Mouse (Mus musculus) mesoderm, embryonic 11.5 days (tissue): ENCODE measurements around the gene Gpr146.
A peak's percentile ranks its signal among the peaks of the same experiment; 100 is the strongest.

Experiments
- DNase-seq: peaks from one replicate; pipeline ENCODE4 v3.0.0-alpha.2; 2012; ENCODE audit warnings: low read depth, low spot score

Gene Gpr146

DNA sequence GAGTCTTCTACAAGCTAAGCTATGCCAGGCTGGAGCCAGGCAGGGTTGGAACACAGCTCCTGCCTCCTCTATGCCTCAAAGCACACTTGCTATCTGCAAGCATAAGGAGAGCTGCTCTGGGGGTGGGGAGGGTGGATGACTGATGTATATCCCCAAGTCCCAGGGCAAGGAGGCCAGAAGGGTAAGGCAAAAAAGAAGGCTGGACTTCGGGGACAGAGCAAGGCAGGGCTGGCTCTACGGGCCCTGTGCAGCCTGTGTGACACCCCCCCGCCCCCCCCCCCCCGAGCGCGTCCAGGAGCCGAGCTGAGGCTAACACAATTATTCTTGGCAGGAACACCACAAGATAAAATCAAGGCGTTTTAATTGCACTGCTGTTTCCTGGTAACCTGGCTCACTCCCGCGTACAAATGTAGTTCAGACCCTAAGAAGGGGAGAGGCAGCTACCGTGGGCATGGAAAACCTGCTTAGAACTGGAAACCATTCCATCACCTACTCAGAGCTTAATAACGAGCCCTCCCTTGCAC lies 52.4 kb downstream of the Gpr146 start:
- DNase-seq: no peak

DNA sequence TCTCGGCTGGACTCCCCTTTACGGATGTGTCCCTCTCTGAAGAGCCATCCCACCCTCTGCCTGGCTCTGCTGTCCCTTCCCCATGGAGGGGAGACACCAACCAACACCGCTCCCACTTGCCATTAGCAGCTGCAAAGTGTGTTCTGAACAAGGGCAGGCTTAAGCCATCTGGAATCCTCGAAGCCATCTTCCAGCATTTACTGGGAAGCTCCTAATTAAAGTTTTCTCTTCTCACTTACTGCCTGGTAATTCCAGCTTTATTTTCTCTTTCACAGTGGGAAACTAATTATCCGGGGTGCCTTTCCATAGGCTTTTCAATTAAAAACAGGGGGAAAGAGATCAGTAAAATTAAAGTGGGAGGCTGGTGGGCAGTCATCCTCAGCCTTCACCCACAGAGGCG lies 54.8 kb downstream of the Gpr146 start:
- no peak for DNase-seq

DNA sequence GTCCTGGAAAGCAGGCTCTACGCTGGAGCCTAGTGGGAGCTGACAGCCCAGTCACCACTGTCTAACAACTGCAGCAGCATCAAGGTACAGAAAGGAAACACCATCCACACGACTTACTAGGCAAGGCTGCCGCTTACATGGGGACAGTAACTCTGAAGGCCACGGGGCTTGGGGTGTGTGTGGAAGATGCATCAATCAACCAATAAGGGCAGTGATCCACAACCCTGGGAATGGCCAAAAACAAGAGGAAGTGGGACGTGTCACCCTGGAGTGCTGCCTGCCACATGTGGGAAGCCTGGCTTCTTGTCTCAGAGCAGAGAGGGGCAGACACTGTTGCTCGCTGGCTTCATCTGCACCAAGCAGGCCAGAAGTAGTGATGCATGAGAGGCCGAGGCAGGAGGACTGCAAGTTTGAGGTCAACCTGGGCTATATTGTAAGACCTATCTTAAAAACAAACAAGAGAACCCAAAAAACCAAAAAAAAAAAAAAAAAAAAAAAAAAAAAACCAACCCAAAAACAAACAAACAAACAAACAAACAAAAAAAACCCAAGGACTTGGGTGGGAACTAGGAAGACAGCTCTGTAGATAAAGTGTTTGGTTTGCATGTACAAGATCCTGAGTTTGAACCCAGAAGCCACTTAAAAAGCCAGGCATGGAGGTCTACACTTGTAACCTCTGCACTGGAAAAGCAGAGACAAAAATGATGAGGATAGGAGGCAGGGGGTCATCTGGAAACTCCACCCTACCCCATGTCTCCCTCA lies 55.4 kb downstream of the Gpr146 start:
- no peak for DNase-seq

DNA sequence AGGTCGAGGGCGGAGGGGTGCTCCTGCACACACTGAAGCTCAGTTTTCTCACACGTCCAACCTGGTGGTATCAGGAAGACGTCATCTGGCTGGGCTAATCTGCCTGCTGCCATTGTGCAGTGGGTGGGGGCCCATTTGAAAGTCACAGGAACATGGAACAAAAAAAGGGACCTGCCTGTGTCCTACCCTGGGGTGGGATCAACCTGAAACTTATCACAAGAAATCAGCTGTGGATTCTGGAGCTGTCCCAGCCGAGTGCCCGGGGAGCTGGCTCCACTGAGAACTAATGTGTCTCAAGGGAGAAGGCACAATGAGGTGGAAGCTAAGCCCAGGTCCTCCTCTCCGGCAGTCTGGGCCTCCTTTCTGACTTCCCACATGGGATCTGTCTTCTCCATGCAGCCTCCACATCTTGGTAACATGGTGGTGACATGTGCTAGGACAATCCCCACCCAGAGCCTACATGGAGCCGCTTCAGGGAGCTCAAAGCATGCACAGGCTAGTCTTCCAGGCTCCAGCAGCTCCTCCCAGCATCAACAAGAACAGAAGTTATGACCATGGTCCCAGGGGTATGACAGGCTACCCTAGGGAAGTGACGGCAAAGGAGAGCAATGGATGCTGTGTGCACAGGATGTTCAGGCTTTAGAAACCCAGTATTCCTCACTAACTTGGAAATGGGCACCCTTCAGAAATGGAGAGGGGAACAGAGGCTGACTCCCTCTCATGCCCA lies 56.5 kb downstream of the Gpr146 start:
- no peak for DNase-seq

DNA sequence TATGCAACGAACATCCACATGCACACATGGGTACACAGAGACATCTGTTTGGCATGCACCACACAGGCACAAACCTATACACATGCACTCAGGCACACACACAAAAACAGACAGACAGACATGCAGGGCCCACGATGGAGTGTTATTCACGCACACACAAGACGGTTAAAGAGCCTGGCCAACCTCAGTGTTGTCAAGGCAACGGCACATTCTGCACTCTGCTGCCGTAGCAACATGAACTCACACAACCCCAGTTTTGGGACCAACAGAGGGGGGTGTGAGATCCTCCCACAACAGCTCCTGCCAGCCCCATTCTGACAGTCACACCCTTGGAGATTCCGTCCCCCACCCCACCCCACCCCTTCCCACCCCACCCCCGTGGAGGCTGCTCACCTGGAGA lies 57.4 kb downstream of the Gpr146 start:
- DNase-seq: peak; percentile 66

DNA sequence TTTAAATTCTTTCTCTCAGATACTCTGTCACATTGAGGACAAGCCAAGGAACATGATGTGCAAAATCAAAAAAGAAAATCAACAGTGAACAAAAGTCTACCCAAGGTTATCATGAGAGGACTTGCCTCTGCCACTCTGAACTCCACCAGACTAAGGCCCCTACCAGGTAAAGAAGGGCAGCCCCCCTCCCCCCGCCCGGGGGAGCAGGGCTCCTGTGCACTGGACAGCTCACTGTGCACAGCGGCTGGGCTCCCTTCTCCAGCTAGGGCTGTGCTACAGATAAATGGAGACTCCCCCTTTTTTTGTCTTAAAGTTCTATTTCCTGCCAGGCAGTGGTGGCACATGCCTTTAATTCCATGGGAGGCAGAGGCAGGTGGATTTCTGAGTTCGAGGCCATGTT lies 60.3 kb downstream of the Gpr146 start:
- DNase-seq: no peak

DNA sequence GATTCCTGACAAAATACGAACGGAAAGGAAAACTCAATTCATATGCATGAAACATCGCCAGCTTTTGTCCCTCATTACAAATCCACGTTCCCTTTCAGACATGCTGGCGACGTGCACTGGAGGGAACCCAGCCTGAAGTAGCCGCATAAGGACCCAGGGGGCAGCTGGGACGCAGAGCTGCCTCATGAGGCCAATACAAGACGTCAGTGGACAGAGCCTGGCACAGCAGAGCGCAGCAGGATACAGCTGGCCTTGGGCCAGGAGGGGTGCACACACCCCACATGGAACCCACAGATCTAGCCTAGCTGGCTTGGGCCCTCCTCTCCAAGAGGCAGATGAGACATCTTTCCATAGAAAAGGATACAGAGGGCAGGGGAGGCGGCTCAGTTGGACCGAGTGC lies 60.9 kb downstream of the Gpr146 start:
- no peak for DNase-seq

DNA sequence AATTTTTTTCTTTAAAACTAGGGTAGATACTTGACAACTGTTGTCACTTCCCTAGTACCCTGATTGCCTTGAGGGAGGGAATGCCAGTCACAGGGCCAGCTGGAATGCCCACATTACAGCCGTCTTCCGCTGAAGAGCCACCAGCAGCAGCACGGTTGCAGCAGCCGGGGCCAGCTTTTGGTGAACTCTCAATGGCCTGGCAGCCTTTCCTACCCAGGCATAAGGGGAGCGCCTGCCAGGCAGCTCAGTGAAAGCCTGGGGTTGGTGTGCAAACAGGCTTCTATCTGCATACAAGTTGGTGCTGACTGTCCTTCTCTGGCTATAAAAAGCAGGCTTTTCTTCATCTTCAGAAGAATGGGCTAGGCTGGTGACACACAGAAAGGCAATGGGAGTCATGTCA lies 63.0 kb downstream of the Gpr146 start:
- DNase-seq: no peak

DNA sequence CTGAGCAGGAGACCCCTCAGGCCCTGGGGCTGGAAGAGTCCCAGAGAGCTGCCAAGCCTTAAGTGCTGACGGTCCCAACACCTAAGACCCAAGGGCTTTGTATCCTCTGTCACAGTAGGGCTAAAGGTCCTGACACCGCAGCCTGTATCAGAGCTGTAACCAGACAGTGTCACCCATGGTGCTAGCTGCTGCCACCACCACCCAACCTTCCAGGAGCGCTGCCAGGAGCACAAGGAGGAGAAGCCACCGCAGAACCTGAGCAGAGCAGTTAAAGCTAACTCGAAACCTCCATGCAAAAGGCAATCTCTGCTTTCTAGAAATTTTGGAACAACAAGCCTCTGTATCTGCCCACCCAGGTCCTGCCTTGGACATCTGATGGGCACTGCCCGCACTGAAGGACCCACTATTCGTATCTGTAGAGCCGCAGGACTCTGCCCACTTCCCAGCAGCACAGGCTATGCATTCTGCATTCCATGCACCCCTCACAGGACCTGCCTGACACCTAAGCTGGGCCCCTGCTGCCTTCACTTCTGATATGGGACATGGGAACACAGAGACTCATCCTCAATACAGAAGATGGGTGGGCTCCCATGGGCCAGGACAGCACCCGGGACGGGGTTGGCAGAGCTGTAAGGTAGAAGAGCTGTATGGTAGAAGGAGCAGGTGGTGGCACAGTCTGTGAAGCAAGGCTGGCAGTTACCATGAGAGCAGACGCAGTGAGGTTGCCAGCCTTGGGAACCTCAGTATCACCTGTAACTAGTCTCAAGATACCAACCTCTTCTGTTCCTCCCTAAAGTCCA lies 63.6 kb downstream of the Gpr146 start:
- DNase-seq: no peak

DNA sequence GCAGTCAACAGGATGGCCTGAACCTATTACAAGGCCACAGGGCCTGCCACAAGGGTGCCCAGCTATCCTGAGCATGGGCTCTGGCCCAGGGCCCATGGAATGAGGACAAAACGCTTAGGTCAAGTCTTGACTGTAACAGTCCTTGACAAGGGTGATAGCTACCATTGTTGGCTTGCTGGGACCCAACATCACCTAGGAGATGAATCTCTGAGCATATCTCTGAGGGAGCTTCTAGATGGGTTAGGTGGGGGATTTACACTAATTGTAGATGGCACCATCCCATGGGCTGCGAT lies 64.2 kb downstream of the Gpr146 start:
- DNase-seq: no peak

DNA sequence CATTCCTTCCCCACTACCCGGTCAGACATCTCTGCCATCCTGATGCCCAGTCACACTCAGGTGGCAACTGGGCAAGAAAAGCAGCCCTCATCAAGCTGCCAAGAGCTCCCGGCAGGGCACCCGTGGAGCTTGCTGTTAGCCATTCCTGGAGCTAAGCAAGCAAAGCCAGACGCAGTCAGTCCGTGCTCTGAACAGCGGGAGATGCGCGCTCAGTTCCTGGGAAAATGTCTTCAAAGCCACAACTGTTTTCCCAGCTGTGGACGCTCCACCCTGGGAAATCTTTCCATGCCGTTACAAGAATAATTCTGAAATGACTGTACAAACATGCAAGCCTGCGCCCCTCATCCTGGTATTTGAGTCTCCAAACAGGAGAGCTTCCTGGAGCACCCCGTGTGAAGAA lies 64.9 kb downstream of the Gpr146 start:
- peak; percentile 61 for DNase-seq

DNA sequence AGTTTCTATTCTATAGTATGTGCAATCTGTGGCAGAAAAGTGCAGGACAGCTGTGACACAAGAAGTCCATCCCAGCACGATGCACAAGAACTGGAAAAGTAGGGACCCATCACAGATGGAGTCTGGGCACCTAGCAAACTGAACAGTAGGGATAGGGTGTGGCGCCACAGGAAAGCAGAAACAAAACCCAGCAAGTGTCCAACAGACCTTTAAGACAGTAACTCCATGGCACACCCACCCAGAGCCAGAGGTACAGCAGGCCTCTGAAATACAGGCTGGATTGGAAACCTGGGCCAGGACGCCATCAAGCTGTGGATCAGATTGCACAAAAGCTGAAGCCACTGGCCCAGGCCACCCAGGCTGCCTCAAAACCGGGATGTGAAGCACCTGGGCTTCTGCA lies 65.5 kb downstream of the Gpr146 start:
- DNase-seq: no peak

DNA sequence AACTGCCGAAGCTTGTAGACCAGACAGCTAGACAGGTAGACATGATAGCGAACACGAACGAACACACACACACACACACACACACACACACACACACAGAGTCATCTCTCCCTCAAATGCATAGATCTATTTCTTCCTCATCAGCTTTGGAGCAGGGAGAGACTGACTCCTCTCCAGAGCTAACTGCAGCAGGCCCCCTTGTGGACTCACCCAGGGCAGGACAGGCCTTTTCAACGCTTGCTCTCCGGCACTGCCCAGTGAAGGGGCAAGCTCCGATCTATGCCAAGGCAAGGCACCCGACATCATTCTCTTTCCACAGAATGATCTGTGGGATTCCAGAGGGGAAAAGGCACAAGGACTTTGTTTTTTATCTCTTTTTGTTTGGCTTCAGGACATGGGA lies 67.8 kb downstream of the Gpr146 start:
- DNase-seq: no peak
